Mouse (Mus musculus): ENCODE measurements around the gene BC107364. TPM values are rescaled to one million over a fixed set of nuclear protein-coding genes. Genes with fewer than 3 reads are reported as not detected.
"Not testable (repeated sequence)": the region's sequence is repeated elsewhere in the genome, so short reads cannot be mapped to it uniquely, and the experiment has no call there.

BC107364 gene
- polyA plus RNA-seq, 1 experiment from 2014 or later, result not detected

DNA sequence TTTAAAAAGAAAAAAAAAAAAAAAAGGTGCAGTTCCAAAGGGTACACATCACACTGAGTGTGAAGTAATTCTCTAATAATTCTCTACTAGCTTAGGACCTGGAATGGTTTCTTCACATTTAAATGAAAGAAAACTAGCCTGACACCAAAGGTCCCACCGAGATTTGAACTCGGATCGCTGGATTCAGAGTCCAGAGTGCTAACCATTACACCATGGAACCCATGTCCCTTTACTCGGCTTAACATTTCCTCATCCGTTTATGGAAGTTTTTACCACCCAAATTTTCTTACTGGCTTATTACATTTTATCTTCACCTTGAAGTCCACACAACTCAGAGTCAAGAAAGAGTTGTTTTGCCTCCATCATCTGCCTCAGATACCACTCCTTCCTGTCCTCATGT, 53.2 kb downstream of the BC107364 start:
- 4% methylated on average over 5 of the region's 5 CpGs for WGBS
- no peak for ATAC-seq (ENCODE audit: low read depth)
- no peaks in the 10 kb centered on the region for H3K9me3 ChIP-seq (ENCODE audit: control insufficient read depth, low read length)
- peaks cover 95% of the 10 kb centered on the region for H3K27me3 ChIP-seq (replicated peaks; ENCODE audit: control insufficient read depth, insufficient read depth, low read length)
- no peak overlapping the region for H3K27ac ChIP-seq (replicated peaks; ENCODE audit: low read depth, low read length)
- H3K4me1 ChIP-seq (ENCODE audit: control insufficient read depth, insufficient read depth, low read length), result peaks cover 4% of the 10 kb centered on the region; the same call in 1 of the 2 replicates
- no peak for DNase-seq (ENCODE audit: low spot score)
- H3K9ac ChIP-seq (ENCODE audit: low read depth, low read length), result no peak overlapping the region
- H3K36me3 ChIP-seq (ENCODE audit: control insufficient read depth, insufficient read depth, low read length), result no peaks in the 10 kb centered on the region
- no peak overlapping the region for H3K4me2 ChIP-seq (ENCODE audit: low read depth, low read length)
- no peak overlapping the region for H3K4me3 ChIP-seq (ENCODE audit: low read depth, low read length)

GRCm38 (mm10) chr3:96396857-96397256, 55.2 kb downstream of the BC107364 start:
- Histone ChIP-seq H3K27me3 (replicated peaks; ENCODE audit: control insufficient read depth, insufficient read depth, low read length) (peaks cover 89% of the 10 kb centered on the region), H3K4me3 (ENCODE audit: low read depth, low read length) (no peak overlapping the region), H3K4me1 (ENCODE audit: control insufficient read depth, insufficient read depth, low read length) (peaks cover 3% of the 10 kb centered on the region; the same call in 1 of the 2 replicates), H3K4me2 (ENCODE audit: low read depth, low read length) (no peak overlapping the region), H3K9me3 (ENCODE audit: control insufficient read depth, low read length) (no peaks in the 10 kb centered on the region), H3K9ac (ENCODE audit: low read depth, low read length) (no peak overlapping the region), H3K36me3 (ENCODE audit: control insufficient read depth, insufficient read depth, low read length) (no peaks in the 10 kb centered on the region), H3K27ac (replicated peaks; ENCODE audit: low read depth, low read length) (no peak overlapping the region)
- 94% methylated on average over 7 of the region's 7 CpGs for WGBS
- DNase-seq (ENCODE audit: low spot score) (no peak), ATAC-seq (ENCODE audit: low read depth) (no peak)

GRCm38 (mm10) chr3:96387202-96387601, 64.9 kb downstream of the BC107364 start:
- ATAC-seq (ENCODE audit: low read depth); H3K36me3 ChIP-seq (ENCODE audit: control insufficient read depth, insufficient read depth, low read length); H3K4me1 ChIP-seq (ENCODE audit: control insufficient read depth, insufficient read depth, low read length); H3K9me3 ChIP-seq (ENCODE audit: control insufficient read depth, low read length); DNase-seq (ENCODE audit: low spot score); H3K9ac ChIP-seq (ENCODE audit: low read depth, low read length); H3K27ac ChIP-seq (replicated peaks; ENCODE audit: low read depth, low read length); H3K4me2 ChIP-seq (ENCODE audit: low read depth, low read length); H3K4me3 ChIP-seq (ENCODE audit: low read depth, low read length): not testable (repeated sequence)
- H3K27me3 ChIP-seq (replicated peaks; ENCODE audit: control insufficient read depth, insufficient read depth, low read length), result peaks cover 27% of the 10 kb centered on the region
- WGBS, result no CpG with 5 or more reads among the region's 18 CpGs

Other genes starting within 250 kb of the BC107364 start
- 47.5 and 55.7 TPM in 2 replicates for gene Bola1, start 232.6 kb downstream of the BC107364 start, polyA plus RNA-seq (2014; fragmentation: Nextera tagmentation; extraction: Ambion mirVana)
- 0.72 and 0.78 TPM in 2 replicates for gene Hist2h2ab, start 232.4 kb downstream of the BC107364 start, polyA plus RNA-seq (2014; fragmentation: Nextera tagmentation; extraction: Ambion mirVana)
- gene Hist2h2ac, start 231.4 kb downstream of the BC107364 start, polyA plus RNA-seq (2014; fragmentation: Nextera tagmentation; extraction: Ambion mirVana), result 8.4 and 10.0 TPM in 2 replicates
- gene Hist2h2be, start 231.2 kb downstream of the BC107364 start, polyA plus RNA-seq (2014; fragmentation: Nextera tagmentation; extraction: Ambion mirVana), result 7.8 and 8.8 TPM in 2 replicates
- 5.2 and 5.3 TPM in 2 replicates for gene Hist2h3c2, start 213.2 kb downstream of the BC107364 start, polyA plus RNA-seq (2014; fragmentation: Nextera tagmentation; extraction: Ambion mirVana)
- 46.9 and 57.6 TPM in 2 replicates for gene Hist2h2aa2, start 212.0 kb downstream of the BC107364 start, polyA plus RNA-seq (2014; fragmentation: Nextera tagmentation; extraction: Ambion mirVana)
- 19.8 and 22.0 TPM in 2 replicates for gene Hist2h2aa1, start 206.8 kb downstream of the BC107364 start, polyA plus RNA-seq (2014; fragmentation: Nextera tagmentation; extraction: Ambion mirVana)
- gene Hist2h3c1, start 205.6 kb downstream of the BC107364 start, polyA plus RNA-seq (2014; fragmentation: Nextera tagmentation; extraction: Ambion mirVana), result 0.48 TPM in 1 of 2 replicates, not detected in the other
- gene Hist2h4, start 189.0 kb downstream of the BC107364 start, polyA plus RNA-seq (2014; fragmentation: Nextera tagmentation; extraction: Ambion mirVana), result 6.9 TPM in 2 replicates
- 44.3 and 57.8 TPM in 2 replicates for gene Hist2h3b, start 183.7 kb downstream of the BC107364 start, polyA plus RNA-seq (2014; fragmentation: Nextera tagmentation; extraction: Ambion mirVana)
- 8.9 and 12.7 TPM in 2 replicates for gene Hist2h2bb, start 182.6 kb downstream of the BC107364 start, polyA plus RNA-seq (2014; fragmentation: Nextera tagmentation; extraction: Ambion mirVana)
- gene Fcgr1, start 158.3 kb downstream of the BC107364 start, polyA plus RNA-seq (2014; fragmentation: Nextera tagmentation; extraction: Ambion mirVana), result 4.0 and 5.3 TPM in 2 replicates
- gene Hfe2, start 72.9 kb upstream of the BC107364 start, polyA plus RNA-seq (2014; fragmentation: Nextera tagmentation; extraction: Ambion mirVana), result 28.3 and 36.4 TPM in 2 replicates
- gene Txnip, start 105.7 kb upstream of the BC107364 start, polyA plus RNA-seq (2014; fragmentation: Nextera tagmentation; extraction: Ambion mirVana), result 160 and 166 TPM in 2 replicates
- 0.55 TPM in 1 of 2 replicates, not detected in the other for gene Gm16253, start 124.7 kb upstream of the BC107364 start, polyA plus RNA-seq (2014; fragmentation: Nextera tagmentation; extraction: Ambion mirVana)
- gene Polr3gl, start 141.9 kb upstream of the BC107364 start, polyA plus RNA-seq (2014; fragmentation: Nextera tagmentation; extraction: Ambion mirVana), result 8.9 and 11.0 TPM in 2 replicates
- gene Ankrd34a, start 144.3 kb upstream of the BC107364 start, polyA plus RNA-seq (2014; fragmentation: Nextera tagmentation; extraction: Ambion mirVana), result 2.7 and 3.0 TPM in 2 replicates
- 9.1 and 10.1 TPM in 2 replicates for gene Lix1l, start 148.8 kb upstream of the BC107364 start, polyA plus RNA-seq (2014; fragmentation: Nextera tagmentation; extraction: Ambion mirVana)
- 122 and 127 TPM in 2 replicates for gene Rbm8a, start 177.6 kb upstream of the BC107364 start, polyA plus RNA-seq (2014; fragmentation: Nextera tagmentation; extraction: Ambion mirVana)
- gene Pex11b, start 183.1 kb upstream of the BC107364 start, polyA plus RNA-seq (2014; fragmentation: Nextera tagmentation; extraction: Ambion mirVana), result 51.6 and 56.5 TPM in 2 replicates
- 0.33 and 0.47 TPM in 2 replicates for gene Gm42957, start 183.2 kb upstream of the BC107364 start, polyA plus RNA-seq (2014; fragmentation: Nextera tagmentation; extraction: Ambion mirVana)
- 6.4 and 8.1 TPM in 2 replicates for gene Itga10, start 193.3 kb upstream of the BC107364 start, polyA plus RNA-seq (2014; fragmentation: Nextera tagmentation; extraction: Ambion mirVana)
- 2.9 and 3.6 TPM in 2 replicates for gene Ankrd35, start 217.8 kb upstream of the BC107364 start, polyA plus RNA-seq (2014; fragmentation: Nextera tagmentation; extraction: Ambion mirVana)
- gene Pias3, start 244.1 kb upstream of the BC107364 start, polyA plus RNA-seq (2014; fragmentation: Nextera tagmentation; extraction: Ambion mirVana), result 45.1 and 48.9 TPM in 2 replicates

Data from embryonic facial prominence, embryonic 14.5 days (tissue).